Mouse (Mus musculus) neural tube, embryonic 15.5 days (tissue): ENCODE data around the gene L3hypdh. TPM values are rescaled to one million over a fixed set of nuclear protein-coding genes. Genes with fewer than 3 reads are reported as not detected.
"Not testable (repeated sequence)": the region's sequence is repeated elsewhere in the genome, so short reads cannot be mapped to it uniquely, and the experiment has no call there.

Experiments used
- ATAC-seq: fragments of 200-750 bp; cut with Nextera tagmentation; 2 replicates; pipeline ENCODE4 v1.8.0; 2017; ENCODE audit warnings: mild to moderate bottlenecking, moderate TSS enrichment, moderate library complexity; ENCODE audit not compliant: low FRiP score
- H3K27ac ChIP-seq: fragments of 300-500 bp; sonication (generic); replicated peaks from 2 replicates; pipeline ENCODE4 v1.5.1; 2015; ENCODE audit warnings: mild to moderate bottlenecking, inconsistent platforms
- H3K27me3 ChIP-seq: fragments of 300-500 bp; sonication (generic); replicated peaks from 2 replicates; pipeline ENCODE4 v1.6.1; 2015; ENCODE audit warnings: inconsistent platforms
- H3K36me3 ChIP-seq: fragments of 300-500 bp; sonication (generic); 2 replicates; pipeline ENCODE4 v1.6.1; 2015; ENCODE audit warnings: inconsistent platforms
- H3K4me1 ChIP-seq: fragments of 300-500 bp; sonication (generic); 2 replicates; pipeline ENCODE4 v1.6.1; 2015; ENCODE audit warnings: inconsistent platforms
- H3K4me2 ChIP-seq: fragments of 300-500 bp; sonication (generic); 2 replicates; pipeline ENCODE4 v1.6.1; 2015; ENCODE audit warnings: inconsistent platforms, mild to moderate bottlenecking, moderate library complexity
- H3K4me3 ChIP-seq: fragments of 300-500 bp; sonication (generic); replicated peaks from 2 replicates; pipeline ENCODE4 v1.5.1; 2015; ENCODE audit warnings: mild to moderate bottlenecking, inconsistent platforms
- H3K9ac ChIP-seq: fragments of 300-500 bp; sonication (generic); replicated peaks from 2 replicates; pipeline ENCODE4 v1.6.1; 2015; ENCODE audit warnings: mild to moderate bottlenecking, inconsistent platforms
- H3K9me3 ChIP-seq: fragments of 300-500 bp; sonication (generic); replicated peaks from 2 replicates; pipeline ENCODE4 v1.6.1; 2016; ENCODE audit warnings: inconsistent platforms
- WGBS: fragments of 180-500 bp; shearing (Covaris S2); methylation state at CpG from one replicate; pipeline ENCODE4 v1.1.7; 2015; ENCODE audit warnings: mixed read lengths; 5-methylcytosine and 5-hydroxymethylcytosine counted together
- polyA plus RNA-seq: library from polyadenylated mRNA; unstranded; fragments of >200 nt; fragmentation: Nextera tagmentation; extraction: Ambion mirVana; gene quantifications from 2 replicates; pipeline ENCODE4 v1.2.1, GENCODE M21; 2015

Gene L3hypdh
- polyA plus RNA-seq, 1 experiment from 2014 or later: 14.4 TPM

GRCm38 (mm10) chr12:72050821-72051220 is 34.4 kb downstream of the L3hypdh start:
- H3K36me3 ChIP-seq: no peaks in the 10 kb centered on the region
- H3K27ac ChIP-seq: no peak overlapping the region
- H3K9ac ChIP-seq: no peak overlapping the region
- no peak for ATAC-seq
- no peaks in the 10 kb centered on the region for H3K27me3 ChIP-seq
- H3K9me3 ChIP-seq: no peaks in the 10 kb centered on the region
- no peaks in the 10 kb centered on the region for H3K4me1 ChIP-seq
- H3K4me3 ChIP-seq: no peak overlapping the region
- 88% methylated on average over 4 of the region's 4 CpGs for WGBS
- no peak overlapping the region for H3K4me2 ChIP-seq

DNA sequence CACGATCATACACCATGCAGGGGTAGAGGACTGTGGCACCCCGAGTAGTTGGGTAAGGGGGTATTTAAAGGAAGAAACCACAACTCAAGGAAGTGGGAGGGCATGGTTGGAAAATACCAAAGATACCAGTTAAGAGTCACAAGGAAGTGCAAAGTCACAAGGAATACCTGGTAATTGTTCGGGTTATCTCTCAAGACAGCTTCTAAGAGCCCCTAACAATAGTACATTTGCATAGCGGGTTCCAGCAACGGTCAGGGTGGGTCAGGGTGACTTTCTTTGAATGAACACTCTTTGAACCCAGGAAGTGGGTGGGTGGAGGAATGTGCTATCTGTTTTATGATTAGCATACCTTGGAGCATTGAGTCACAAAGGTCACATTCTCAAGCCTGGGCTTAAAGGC is 35.1 kb downstream of the L3hypdh start:
- H3K36me3 ChIP-seq, H3K4me1 ChIP-seq, ATAC-seq, H3K27me3 ChIP-seq, H3K9me3 ChIP-seq, H3K4me3 ChIP-seq, H3K27ac ChIP-seq, H3K9ac ChIP-seq, H3K4me2 ChIP-seq: not testable (repeated sequence)
- 87% methylated on average over 5 of the region's 5 CpGs for WGBS

DNA sequence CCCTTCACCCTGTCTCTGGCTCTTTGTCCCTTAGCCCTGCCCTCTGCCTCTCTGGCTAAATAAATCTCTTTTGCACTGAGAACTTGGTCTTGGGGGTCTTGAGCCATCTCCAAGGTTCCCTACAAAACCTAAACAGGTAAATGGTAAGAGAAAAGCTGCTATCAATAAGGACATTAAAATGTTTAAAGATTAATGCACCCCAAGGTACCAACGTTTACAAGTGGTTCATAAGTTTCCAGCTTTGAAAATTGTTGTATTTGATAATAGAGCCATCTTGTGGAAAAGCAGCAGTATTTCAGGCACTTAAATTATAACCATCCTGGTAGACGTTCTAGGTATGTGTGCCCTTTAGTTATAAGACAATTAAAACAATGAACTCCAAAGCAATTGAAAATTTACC is 37.7 kb downstream of the L3hypdh start:
- Histone ChIP-seq H3K4me3 (no peak overlapping the region), H3K9ac (no peak overlapping the region), H3K9me3 (no peaks in the 10 kb centered on the region), H3K36me3 (no peaks in the 10 kb centered on the region), H3K27me3 (no peaks in the 10 kb centered on the region), H3K4me1 (no peaks in the 10 kb centered on the region), H3K27ac (no peak overlapping the region), H3K4me2 (no peak overlapping the region)
- no peak for ATAC-seq
- WGBS: 4% methylated on average over 2 of the region's 2 CpGs

- Histone ChIP-seq H3K4me3 (no peak overlapping the region), H3K36me3 (no peaks in the 10 kb centered on the region), H3K4me1 (no peaks in the 10 kb centered on the region), H3K27ac (no peak overlapping the region), H3K9me3 (no peaks in the 10 kb centered on the region), H3K9ac (no peak overlapping the region), H3K4me2 (no peak overlapping the region), H3K27me3 (no peaks in the 10 kb centered on the region)
- WGBS: 94% methylated on average over 3 of the region's 3 CpGs
- ATAC-seq: no peak
Measured at GRCm38 (mm10) chr12:72041238-72041637, 44.0 kb downstream of the L3hypdh start.

GRCm38 (mm10) chr12:72039501-72039900 is 45.7 kb downstream of the L3hypdh start:
- ATAC-seq: no peak
- Histone ChIP-seq H3K4me1 (no peaks in the 10 kb centered on the region), H3K36me3 (no peaks in the 10 kb centered on the region), H3K4me3 (no peak overlapping the region), H3K4me2 (no peak overlapping the region), H3K27me3 (no peaks in the 10 kb centered on the region), H3K27ac (no peak overlapping the region), H3K9me3 (no peaks in the 10 kb centered on the region), H3K9ac (no peak overlapping the region)
- 87% methylated on average over 8 of the region's 8 CpGs for WGBS

- no peaks in the 10 kb centered on the region for H3K9me3 ChIP-seq
- WGBS: 62% methylated on average over 2 of the region's 2 CpGs
- H3K9ac ChIP-seq: no peak overlapping the region
- H3K4me2 ChIP-seq: no peak overlapping the region
- no peak for ATAC-seq
- H3K36me3 ChIP-seq: no peaks in the 10 kb centered on the region
- no peaks in the 10 kb centered on the region for H3K4me1 ChIP-seq
- no peaks in the 10 kb centered on the region for H3K27me3 ChIP-seq
- no peak overlapping the region for H3K27ac ChIP-seq
- no peak overlapping the region for H3K4me3 ChIP-seq
Measured at GRCm38 (mm10) chr12:72038866-72039265, 46.4 kb downstream of the L3hypdh start.

- Histone ChIP-seq H3K4me3 (no peak overlapping the region), H3K9me3 (no peaks in the 10 kb centered on the region), H3K4me2 (no peak overlapping the region), H3K36me3 (no peaks in the 10 kb centered on the region), H3K27ac (no peak overlapping the region), H3K27me3 (no peaks in the 10 kb centered on the region), H3K4me1 (no peaks in the 10 kb centered on the region), H3K9ac (no peak overlapping the region)
- ATAC-seq: no peak
- 91% methylated on average over 6 of the region's 6 CpGs for WGBS
Measured at GRCm38 (mm10) chr12:72037049-72037448, 48.2 kb downstream of the L3hypdh start.

- H3K27ac ChIP-seq: no peak overlapping the region
- 80% methylated on average over 9 of the region's 9 CpGs for WGBS
- no peak for ATAC-seq
Measured at GRCm38 (mm10) chr12:72036097-72036661, 49.1 kb downstream of the L3hypdh start.

DNA sequence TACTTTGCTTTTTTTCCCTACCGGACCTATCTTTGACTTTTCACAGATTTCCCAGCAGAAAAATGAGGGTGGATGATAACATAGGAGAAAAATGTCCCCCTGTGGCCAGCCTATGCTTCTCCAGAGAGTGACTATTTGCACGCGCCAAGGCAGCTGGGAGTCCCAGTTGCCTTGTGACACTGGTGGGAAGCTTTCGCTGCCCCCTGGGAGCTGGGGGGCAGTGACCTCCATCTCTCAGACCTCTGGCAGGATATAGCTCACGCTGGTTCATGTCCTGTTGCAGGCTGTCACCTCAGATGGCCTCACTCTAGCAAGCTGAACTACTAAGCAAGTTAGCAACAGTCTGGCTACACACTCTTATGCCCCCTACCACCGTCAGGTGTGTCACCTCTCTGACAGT is 53.4 kb downstream of the L3hypdh start:
- Histone ChIP-seq H3K27me3 (no peaks in the 10 kb centered on the region), H3K9ac (no peak overlapping the region), H3K36me3 (no peaks in the 10 kb centered on the region), H3K4me1 (no peaks in the 10 kb centered on the region), H3K9me3 (no peaks in the 10 kb centered on the region), H3K4me3 (no peak overlapping the region), H3K4me2 (no peak overlapping the region), H3K27ac (no peak overlapping the region)
- no peak for ATAC-seq
- 92% methylated on average over 6 of the region's 6 CpGs for WGBS

More at GRCm38 (mm10) chr12:72036097-72036661, 49.1 kb downstream of the L3hypdh start:
- Histone ChIP-seq H3K36me3 (no peaks in the 10 kb centered on the region), H3K4me2 (no peak overlapping the region), H3K9me3 (no peaks in the 10 kb centered on the region), H3K4me1 (no peaks in the 10 kb centered on the region), H3K27me3 (no peaks in the 10 kb centered on the region), H3K9ac (no peak overlapping the region), H3K4me3 (no peak overlapping the region)

- H3K36me3 ChIP-seq: no peaks in the 10 kb centered on the region
- H3K27me3 ChIP-seq: no peaks in the 10 kb centered on the region
- H3K4me3 ChIP-seq: no peak overlapping the region
- no peaks in the 10 kb centered on the region for H3K4me1 ChIP-seq
- no peak overlapping the region for H3K27ac ChIP-seq
- H3K4me2 ChIP-seq: no peak overlapping the region
- H3K9me3 ChIP-seq: no peaks in the 10 kb centered on the region
- no peak overlapping the region for H3K9ac ChIP-seq
- ATAC-seq: no peak
- WGBS: 91% methylated on average over 5 of the region's 5 CpGs
Measured at GRCm38 (mm10) chr12:72031171-72031570, 54.1 kb downstream of the L3hypdh start.

GRCm38 (mm10) chr12:72025275-72025795 is 59.9 kb downstream of the L3hypdh start:
- H3K27ac ChIP-seq: no peak overlapping the region
- 48% methylated on average over 6 of the region's 6 CpGs for WGBS
- no peaks in the 10 kb centered on the region for H3K27me3 ChIP-seq
- no peak overlapping the region for H3K4me3 ChIP-seq
- no peak overlapping the region for H3K9ac ChIP-seq
- H3K4me1 ChIP-seq: peaks cover 3% of the 10 kb centered on the region; the same call in 1 of the 2 replicates
- H3K9me3 ChIP-seq: no peaks in the 10 kb centered on the region
- H3K36me3 ChIP-seq: no peaks in the 10 kb centered on the region
- no peak overlapping the region for H3K4me2 ChIP-seq
- ATAC-seq: no peak

GRCm38 (mm10) chr12:72023572-72023971 is 61.7 kb downstream of the L3hypdh start:
- H3K9me3 ChIP-seq: no peaks in the 10 kb centered on the region
- no peak for ATAC-seq
- 99% methylated on average over 5 of the region's 5 CpGs for WGBS
- no peak overlapping the region for H3K4me2 ChIP-seq
- no peak overlapping the region for H3K9ac ChIP-seq
- no peaks in the 10 kb centered on the region for H3K27me3 ChIP-seq
- peaks cover 3% of the 10 kb centered on the region; the same call in 1 of the 2 replicates for H3K4me1 ChIP-seq
- H3K4me3 ChIP-seq: no peak overlapping the region
- no peaks in the 10 kb centered on the region for H3K36me3 ChIP-seq
- H3K27ac ChIP-seq: no peak overlapping the region
